Mouse (Mus musculus) embryonic facial prominence, embryonic 13.5 days (tissue): ENCODE data around the gene Pcsk4. TPM values are rescaled to one million over a fixed set of nuclear protein-coding genes. Genes with fewer than 3 reads are reported as not detected.

Experiments used
- ATAC-seq: fragments of 200-750 bp; cut with Nextera tagmentation; 2 replicates; pipeline ENCODE4 v1.8.0; 2017; ENCODE audit warnings: low read depth; ENCODE audit not compliant: insufficient number of reproducible peaks, insufficient read depth, low FRiP score, low TSS enrichment
- H3K27ac ChIP-seq: fragments of 300-500 bp; sonication (generic); 2 replicates; pipeline ENCODE4 v1.5.1; 2015; ENCODE audit warnings: moderate library complexity, mild to moderate bottlenecking, inconsistent platforms
- H3K27me3 ChIP-seq: fragments of 300-500 bp; sonication (generic); 2 replicates; pipeline ENCODE4 v1.6.1; 2015; ENCODE audit warnings: mild to moderate bottlenecking, inconsistent platforms
- H3K36me3 ChIP-seq: fragments of 300-500 bp; sonication (generic); 2 replicates; pipeline ENCODE4 v1.6.1; 2015; ENCODE audit warnings: mild to moderate bottlenecking, inconsistent platforms
- H3K4me1 ChIP-seq: fragments of 300-500 bp; sonication (generic); 2 replicates; pipeline ENCODE4 v1.6.1; 2015; ENCODE audit warnings: inconsistent platforms
- H3K4me2 ChIP-seq: fragments of 300-500 bp; sonication (generic); 2 replicates; pipeline ENCODE4 v1.6.1; 2015; ENCODE audit warnings: moderate library complexity, mild to moderate bottlenecking, inconsistent platforms
- H3K4me3 ChIP-seq: fragments of 300-500 bp; sonication (generic); 2 replicates; pipeline ENCODE4 v1.5.1; 2015; ENCODE audit warnings: mild to moderate bottlenecking, inconsistent platforms
- H3K9ac ChIP-seq: fragments of 300-500 bp; sonication (generic); 2 replicates; pipeline ENCODE4 v1.6.1; 2015; ENCODE audit warnings: mild to moderate bottlenecking, inconsistent platforms
- H3K9me3 ChIP-seq: fragments of 300-500 bp; sonication (generic); 2 replicates; pipeline ENCODE4 v1.6.1; 2016; ENCODE audit warnings: inconsistent platforms
- WGBS: fragments of 180-500 bp; shearing (Covaris S2); methylation state at CpG from one replicate; pipeline ENCODE4 v1.1.7; 2015; ENCODE audit warnings: mixed read lengths; 5-methylcytosine and 5-hydroxymethylcytosine counted together
- polyA plus RNA-seq: library from polyadenylated mRNA; unstranded; fragments of >200 nt; fragmentation: Nextera tagmentation; extraction: Ambion mirVana; gene quantifications from 2 replicates; pipeline ENCODE4 v1.2.1, GENCODE M21; 2015

Pcsk4 gene
- polyA plus RNA-seq, 1 experiment from 2014 or later: 4.9 TPM

DNA sequence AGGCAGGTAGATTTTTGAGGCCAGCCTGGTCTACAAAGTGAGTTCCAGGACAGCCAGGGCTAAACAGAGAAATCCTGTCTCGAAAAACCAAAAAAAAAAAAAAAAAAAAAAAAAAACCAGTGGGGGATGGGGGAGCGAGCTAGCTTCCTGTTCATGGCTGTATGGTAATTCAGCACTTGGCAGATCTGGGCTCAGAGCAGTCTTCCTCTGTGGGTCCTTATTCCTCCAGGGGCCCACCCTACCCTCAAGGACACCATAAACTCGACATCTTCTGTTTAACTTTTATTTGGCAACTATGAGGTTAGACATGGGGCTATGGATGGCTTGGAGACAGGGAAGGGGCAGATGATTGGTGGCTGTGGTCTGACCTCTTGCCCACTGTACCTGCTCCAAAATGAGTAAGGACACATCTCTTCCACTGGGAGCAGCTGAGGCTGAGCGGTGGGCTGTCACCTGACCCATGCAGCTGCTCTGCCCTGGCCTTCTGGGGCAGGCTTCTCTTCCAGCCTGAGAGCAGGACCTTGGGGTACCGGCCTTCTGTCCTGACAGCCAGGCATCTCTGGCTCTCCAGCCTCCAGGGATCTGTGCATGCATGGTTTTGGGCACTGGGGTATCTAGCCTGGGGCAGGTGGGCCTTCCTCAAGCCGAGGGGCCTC is 8.2 kb downstream of the Pcsk4 start:
- WGBS: 73% methylated on average over 6 of the region's 6 CpGs
- peak overlapping the region; percentile 62; the same call in 1 of the 2 replicates for H3K4me3 ChIP-seq
- H3K9ac ChIP-seq: peak overlapping the region; percentile 54; the same call in 1 of the 2 replicates
- H3K27ac ChIP-seq: no peak overlapping the region; the same call in 1 of the 2 replicates
- peaks cover 36% of the 10 kb centered on the region for H3K4me1 ChIP-seq
- H3K27me3 ChIP-seq: peaks cover 21% of the 10 kb centered on the region
- peaks cover 16% of the 10 kb centered on the region for H3K36me3 ChIP-seq
- no peaks in the 10 kb centered on the region for H3K9me3 ChIP-seq
- peak overlapping the region; percentile 80 for H3K4me2 ChIP-seq
- ATAC-seq: no peak

DNA sequence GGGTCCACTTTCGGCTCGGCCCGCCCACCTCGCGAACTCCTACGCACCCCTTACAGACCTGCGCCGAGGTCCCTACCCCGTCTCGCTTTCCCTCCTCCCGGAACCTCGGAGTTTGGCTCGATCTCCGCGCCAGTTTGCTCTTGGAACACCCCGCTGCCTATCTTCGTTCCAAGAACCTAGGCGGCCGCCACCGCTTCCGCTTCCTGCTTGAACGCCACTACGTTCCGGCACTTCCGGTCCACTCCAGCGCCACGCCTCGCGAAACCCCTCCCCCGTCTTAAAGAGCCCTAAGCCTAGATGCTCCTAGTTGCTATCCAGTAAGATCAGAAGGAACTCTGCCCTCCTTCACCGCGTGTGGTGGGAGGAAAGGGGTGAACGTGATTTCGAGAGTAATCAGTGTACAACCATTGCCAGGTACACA is 8.9 kb downstream of the Pcsk4 start, which contains the start of gene 2310011J03Rik:
TSS of gene 2310011J03Rik (minus strand) at position 198 of the 421 bp plus-strand sequence.
- peaks cover 36% of the 10 kb centered on the region for H3K4me1 ChIP-seq
- ATAC-seq: no peak
- peaks cover 26% of the 10 kb centered on the region for H3K27me3 ChIP-seq
- peaks cover 16% of the 10 kb centered on the region for H3K36me3 ChIP-seq
- H3K9ac ChIP-seq: peak within 1 kb of the TSS; percentile 86
- peak within 1 kb of the TSS; percentile 80 for H3K4me2 ChIP-seq
- no peaks in the 10 kb centered on the region for H3K9me3 ChIP-seq
- peak within 1 kb of the TSS; percentile 75 for H3K4me3 ChIP-seq
- peak within 1 kb of the TSS; percentile 73 for H3K27ac ChIP-seq
- WGBS: under 1% methylated on average over 34 of the region's 34 CpGs

DNA sequence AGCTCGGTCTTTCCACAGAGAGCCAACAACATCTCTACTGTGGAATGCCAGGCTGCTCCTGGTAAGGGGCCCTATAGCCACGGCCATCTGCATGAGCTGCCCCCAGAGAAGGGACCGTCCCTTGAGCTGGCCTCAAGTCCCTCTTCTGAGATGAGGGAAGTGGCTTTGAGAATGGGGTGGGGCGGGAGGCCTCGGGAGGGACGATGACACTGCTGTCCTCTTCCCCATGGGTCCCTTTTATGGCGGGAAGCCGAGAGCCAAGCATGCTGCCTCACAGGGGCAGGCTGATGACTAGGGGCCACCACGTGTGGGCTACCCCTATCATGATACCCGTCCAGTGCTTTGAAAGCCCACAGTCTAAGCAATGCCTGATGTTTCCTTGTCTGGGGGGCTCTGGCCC is 12.3 kb downstream of the Pcsk4 start:
- 57% methylated on average over 10 of the region's 10 CpGs for WGBS

DNA sequence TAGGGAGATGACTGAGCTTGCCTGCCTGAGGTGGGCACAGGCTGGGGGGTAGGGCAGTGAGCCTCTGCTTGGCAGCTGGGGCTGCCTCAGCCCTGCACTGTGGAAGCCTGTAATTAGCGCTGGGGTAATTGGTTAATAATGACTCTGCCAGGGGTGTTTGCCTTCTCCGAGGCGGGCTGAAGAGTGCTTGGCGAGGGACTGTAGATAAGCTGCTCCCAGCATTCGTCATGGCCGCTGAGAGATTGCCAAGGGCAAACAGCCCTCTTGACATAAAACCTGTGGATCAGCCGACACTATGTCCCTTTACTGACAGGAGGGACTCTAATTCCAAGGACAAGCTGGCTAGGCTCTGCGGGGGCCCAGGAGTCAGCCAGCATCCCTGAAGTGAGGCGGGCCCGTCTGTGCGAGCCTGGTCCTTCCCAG is 12.9 kb downstream of the Pcsk4 start:
- Histone ChIP-seq H3K27ac (no peak overlapping the region), H3K9ac (peak overlapping the region; percentile 55; the same call in 1 of the 2 replicates), H3K4me3 (0 out of 2 replicates have a peak overlapping the region, but pooled peaks have one; percentile 2), H3K9me3 (no peaks in the 10 kb centered on the region), H3K4me1 (peaks cover 31% of the 10 kb centered on the region), H3K4me2 (no peak overlapping the region), H3K36me3 (peaks cover 40% of the 10 kb centered on the region), H3K27me3 (peaks cover 65% of the 10 kb centered on the region)
- 25% methylated on average over 11 of the region's 11 CpGs for WGBS
- ATAC-seq: no peak

More for the DNA sequence above, 12.3 kb downstream of the Pcsk4 start:
- Histone ChIP-seq H3K4me3 (no peak overlapping the region), H3K4me1 (peaks cover 34% of the 10 kb centered on the region), H3K27me3 (peaks cover 58% of the 10 kb centered on the region), H3K9me3 (no peaks in the 10 kb centered on the region), H3K4me2 (no peak overlapping the region), H3K9ac (0 out of 2 replicates have a peak overlapping the region, but pooled peaks have one; percentile 55), H3K36me3 (peaks cover 33% of the 10 kb centered on the region), H3K27ac (no peak overlapping the region)
- ATAC-seq: no peak

DNA sequence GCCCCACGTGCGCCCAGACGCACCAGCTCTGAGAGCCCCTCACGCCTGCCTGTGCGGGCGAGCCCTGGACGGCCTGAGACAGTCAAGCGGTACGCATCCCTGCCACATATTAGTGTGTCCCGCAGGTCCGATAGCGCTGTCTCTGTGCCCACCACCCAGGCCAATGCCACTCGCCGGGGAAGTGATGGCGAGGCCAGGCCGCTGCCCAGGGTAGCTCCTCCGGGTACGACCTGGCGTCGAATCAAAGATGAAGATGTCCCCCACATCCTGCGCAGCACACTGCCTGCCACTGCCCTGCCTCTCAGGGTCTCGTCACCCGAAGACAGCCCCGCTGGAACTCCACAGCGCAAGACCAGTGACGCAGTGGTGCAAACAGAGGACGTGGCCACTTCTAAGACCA is 14.0 kb downstream of the Pcsk4 start:
- peaks cover 25% of the 10 kb centered on the region for H3K4me1 ChIP-seq
- H3K27ac ChIP-seq: no peak overlapping the region
- peak overlapping the region; percentile 1; the same call in 1 of the 2 replicates for H3K4me3 ChIP-seq
- no peak for ATAC-seq
- 44% methylated on average over 27 of the region's 27 CpGs for WGBS
- peaks cover 75% of the 10 kb centered on the region for H3K27me3 ChIP-seq
- no peak overlapping the region for H3K4me2 ChIP-seq
- no peaks in the 10 kb centered on the region for H3K9me3 ChIP-seq
- peak overlapping the region; percentile 37; the same call in 1 of the 2 replicates for H3K9ac ChIP-seq
- peaks cover 47% of the 10 kb centered on the region for H3K36me3 ChIP-seq

DNA sequence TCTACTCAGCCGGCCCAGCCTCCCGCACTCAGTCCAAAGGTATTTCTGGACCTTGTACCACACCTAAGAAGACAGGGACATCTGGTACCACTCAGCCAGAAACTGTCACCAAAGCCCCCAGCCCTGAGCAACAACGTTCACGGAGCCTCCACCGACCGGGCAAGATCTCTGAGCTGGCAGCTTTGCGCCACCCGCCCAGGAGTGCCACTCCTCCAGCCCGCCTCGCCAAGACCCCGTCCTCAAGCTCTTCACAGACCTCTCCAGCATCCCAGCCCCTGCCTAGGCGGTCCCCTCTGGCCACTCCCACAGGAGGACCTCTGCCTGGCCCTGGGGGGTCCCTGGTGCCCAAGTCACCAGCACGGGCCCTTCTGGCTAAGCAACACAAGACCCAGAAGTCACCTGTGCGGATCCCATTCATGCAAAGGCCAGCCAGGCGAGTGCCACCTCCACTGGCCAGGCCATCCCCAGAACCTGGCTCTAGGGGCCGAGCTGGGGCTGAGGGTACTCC is 14.8 kb downstream of the Pcsk4 start:
- Histone ChIP-seq H3K9me3 (no peaks in the 10 kb centered on the region), H3K4me3 (peak overlapping the region; percentile 1; the same call in 1 of the 2 replicates), H3K4me2 (no peak overlapping the region), H3K27me3 (peaks cover 76% of the 10 kb centered on the region), H3K27ac (no peak overlapping the region), H3K9ac (peak overlapping the region; percentile 55), H3K36me3 (peaks cover 47% of the 10 kb centered on the region), H3K4me1 (peaks cover 23% of the 10 kb centered on the region)
- no peak for ATAC-seq
- 45% methylated on average over 16 of the region's 16 CpGs for WGBS

DNA sequence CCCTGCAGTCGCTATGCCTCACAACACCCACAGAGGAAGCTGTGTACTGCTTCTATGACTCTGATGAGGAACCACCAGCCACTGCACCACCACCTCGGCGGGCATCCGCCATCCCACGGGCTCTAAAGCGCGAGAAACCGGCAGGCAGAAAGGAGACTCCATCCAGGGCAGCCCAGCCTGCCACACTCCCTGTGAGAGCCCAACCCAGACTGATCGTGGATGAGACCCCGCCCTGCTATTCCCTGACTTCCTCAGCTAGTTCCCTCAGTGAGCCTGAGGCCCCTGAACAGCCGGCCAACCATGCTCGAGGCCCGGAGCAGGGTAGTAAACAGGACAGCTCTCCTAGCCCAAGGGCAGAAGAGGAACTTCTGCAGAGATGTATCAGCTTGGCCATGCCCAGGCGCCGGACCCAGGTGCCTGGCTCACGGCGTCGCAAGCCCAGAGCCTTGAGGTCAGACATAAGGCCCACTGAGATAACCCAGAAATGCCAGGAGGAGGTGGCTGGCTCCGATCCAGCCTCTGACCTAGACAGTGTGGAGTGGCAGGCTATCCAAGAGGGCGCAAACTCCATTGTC is 15.6 kb downstream of the Pcsk4 start:
- no peak for ATAC-seq
- WGBS: 49% methylated on average over 20 of the region's 20 CpGs
- no peak overlapping the region for H3K27ac ChIP-seq
- peaks cover 81% of the 10 kb centered on the region for H3K27me3 ChIP-seq
- H3K36me3 ChIP-seq: peaks cover 51% of the 10 kb centered on the region
- no peak overlapping the region; the same call in 1 of the 2 replicates for H3K4me3 ChIP-seq
- H3K4me2 ChIP-seq: no peak overlapping the region
- H3K9ac ChIP-seq: peak overlapping the region; percentile 55; the same call in 1 of the 2 replicates
- no peaks in the 10 kb centered on the region for H3K9me3 ChIP-seq
- H3K4me1 ChIP-seq: peaks cover 15% of the 10 kb centered on the region

DNA sequence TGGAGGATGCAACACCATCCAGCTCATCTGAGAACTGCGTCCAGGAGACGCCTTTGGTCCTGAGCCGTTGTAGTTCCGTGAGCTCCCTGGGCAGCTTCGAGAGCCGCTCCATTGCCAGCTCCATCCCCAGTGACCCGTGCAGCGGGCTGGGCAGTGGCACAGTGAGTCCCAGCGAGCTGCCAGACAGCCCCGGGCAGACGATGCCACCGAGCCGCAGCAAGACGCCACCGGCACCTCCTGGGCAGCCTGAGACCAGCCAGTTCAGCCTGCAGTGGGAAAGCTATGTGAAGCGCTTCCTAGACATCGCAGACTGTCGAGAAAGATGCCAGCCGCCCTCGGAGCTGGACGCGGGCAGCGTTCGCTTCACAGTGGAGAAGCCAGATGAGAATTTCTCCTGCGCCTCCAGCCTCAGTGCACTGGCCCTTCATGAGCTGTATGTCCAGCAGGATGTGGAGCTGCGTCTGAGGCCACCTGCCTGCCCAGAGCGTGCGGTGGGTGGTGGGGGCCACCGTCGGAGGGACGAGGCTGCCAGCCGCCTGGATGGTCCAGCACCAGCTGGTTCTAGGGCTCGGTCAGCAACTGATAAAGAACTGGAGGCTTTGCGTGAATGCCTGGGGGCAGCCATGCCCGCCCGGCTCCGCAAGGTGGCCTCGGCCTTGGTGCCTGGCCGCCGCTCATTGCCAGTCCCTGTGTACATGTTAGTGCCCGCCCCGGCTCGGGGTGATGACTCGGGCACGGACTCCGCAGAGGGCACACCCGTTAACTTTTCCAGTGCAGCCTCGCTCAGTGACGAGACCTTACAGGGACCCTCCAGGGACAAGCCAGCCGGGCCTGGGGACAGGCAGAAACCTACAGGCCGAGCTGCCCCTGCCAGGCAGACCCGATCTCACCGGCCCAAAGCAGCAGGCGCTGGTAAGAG is 16.5 kb downstream of the Pcsk4 start:
- Histone ChIP-seq H3K27ac (no peak overlapping the region), H3K4me1 (peaks cover 15% of the 10 kb centered on the region), H3K4me2 (no peak overlapping the region), H3K27me3 (peaks cover 81% of the 10 kb centered on the region), H3K9me3 (no peaks in the 10 kb centered on the region), H3K9ac (peak overlapping the region; percentile 55), H3K4me3 (no peak overlapping the region), H3K36me3 (peaks cover 53% of the 10 kb centered on the region)
- WGBS: 70% methylated on average over 54 of the region's 54 CpGs
- ATAC-seq: no peak

DNA sequence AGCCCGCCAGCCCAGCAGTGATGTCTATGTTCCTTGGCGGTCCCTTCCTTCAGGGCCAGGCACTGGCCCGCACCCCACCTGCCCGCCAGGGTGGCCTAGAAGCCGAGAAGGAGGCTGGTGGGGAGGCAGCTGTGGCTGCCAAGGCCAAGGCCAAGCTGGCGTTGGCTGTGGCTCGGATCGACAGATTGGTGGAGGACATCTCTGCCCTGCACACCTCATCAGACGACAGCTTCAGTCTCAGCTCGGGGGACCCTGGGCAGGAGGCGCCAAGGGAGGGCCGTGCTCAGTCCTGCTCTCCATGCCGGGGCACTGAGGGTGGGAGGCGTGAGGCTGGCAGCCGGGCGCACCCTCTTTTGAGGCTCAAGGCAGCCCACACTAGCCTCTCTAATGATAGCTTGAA is 17.7 kb downstream of the Pcsk4 start:
- no peak for ATAC-seq
- no peak overlapping the region for H3K27ac ChIP-seq
- H3K4me2 ChIP-seq: no peak overlapping the region
- no peak overlapping the region for H3K9ac ChIP-seq
- H3K4me1 ChIP-seq: peaks cover 15% of the 10 kb centered on the region
- H3K27me3 ChIP-seq: peaks cover 75% of the 10 kb centered on the region
- 85% methylated on average over 16 of the region's 16 CpGs for WGBS
- no peak overlapping the region for H3K4me3 ChIP-seq
- H3K36me3 ChIP-seq: peaks cover 61% of the 10 kb centered on the region
- no peaks in the 10 kb centered on the region for H3K9me3 ChIP-seq

DNA sequence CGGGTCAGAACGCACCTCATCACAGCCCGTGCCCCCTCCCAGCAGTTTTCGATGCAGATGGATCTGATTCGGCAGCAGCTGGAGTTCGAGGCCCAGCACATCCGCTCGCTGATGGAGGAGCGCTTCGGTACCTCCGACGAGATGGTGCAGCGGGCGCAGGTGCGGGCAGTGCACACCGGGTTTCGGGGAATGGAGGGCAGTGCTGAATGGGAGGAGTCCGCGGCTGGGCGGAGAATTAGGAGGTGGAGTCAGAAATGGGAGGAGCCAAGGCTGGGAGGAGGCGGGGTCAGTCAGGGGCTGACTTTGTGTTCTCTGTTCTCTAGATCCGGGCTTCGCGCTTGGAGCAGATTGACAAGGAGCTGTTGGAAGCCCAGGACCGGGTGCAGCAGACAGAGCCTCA is 24.4 kb downstream of the Pcsk4 start:
- 16% methylated on average over 25 of the region's 25 CpGs for WGBS
- H3K27ac ChIP-seq: no peak overlapping the region
- peaks cover 13% of the 10 kb centered on the region for H3K4me1 ChIP-seq
- H3K4me2 ChIP-seq: peak overlapping the region; percentile 24; the same call in 1 of the 2 replicates
- H3K9me3 ChIP-seq: no peaks in the 10 kb centered on the region
- ATAC-seq: no peak
- H3K4me3 ChIP-seq: no peak overlapping the region
- peak overlapping the region; percentile 21; the same call in 1 of the 2 replicates for H3K9ac ChIP-seq
- peaks cover 72% of the 10 kb centered on the region for H3K27me3 ChIP-seq
- peaks cover 35% of the 10 kb centered on the region for H3K36me3 ChIP-seq

DNA sequence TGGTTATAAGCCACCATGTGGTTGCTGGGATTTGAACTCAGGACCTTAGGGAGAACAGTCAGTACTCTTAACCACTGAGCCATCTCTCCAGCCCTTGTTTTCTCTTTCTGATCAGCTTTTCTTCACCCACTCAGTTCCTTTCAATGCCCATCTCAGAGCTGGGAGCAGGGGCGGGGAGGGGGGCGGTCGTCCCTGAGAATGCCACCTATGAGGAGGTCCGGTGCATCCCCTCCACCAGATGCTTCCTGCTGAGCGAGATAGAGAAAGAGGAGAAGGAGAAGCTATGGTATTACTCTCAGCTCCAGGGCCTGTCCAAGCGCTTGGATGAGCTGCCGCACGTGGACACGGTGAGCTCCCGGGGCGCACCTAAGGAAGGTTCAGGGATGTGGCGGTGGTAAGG is 24.8 kb downstream of the Pcsk4 start:
- Histone ChIP-seq H3K4me3 (no peak overlapping the region), H3K9me3 (no peaks in the 10 kb centered on the region), H3K9ac (peak overlapping the region; percentile 21; the same call in 1 of the 2 replicates), H3K27me3 (peaks cover 74% of the 10 kb centered on the region), H3K4me2 (peak overlapping the region; percentile 24; the same call in 1 of the 2 replicates), H3K4me1 (peaks cover 15% of the 10 kb centered on the region), H3K36me3 (peaks cover 34% of the 10 kb centered on the region), H3K27ac (no peak overlapping the region)
- ATAC-seq: no peak
- WGBS: 25% methylated on average over 12 of the region's 12 CpGs
